Mouse (Mus musculus): ENCODE data around the gene Gm11549. TPM values are rescaled to one million over a fixed set of nuclear protein-coding genes. Genes with fewer than 3 reads are reported as not detected.

The Gm11549 gene
- polyA plus RNA-seq, 1 experiment = 0.04 TPM

DNA sequence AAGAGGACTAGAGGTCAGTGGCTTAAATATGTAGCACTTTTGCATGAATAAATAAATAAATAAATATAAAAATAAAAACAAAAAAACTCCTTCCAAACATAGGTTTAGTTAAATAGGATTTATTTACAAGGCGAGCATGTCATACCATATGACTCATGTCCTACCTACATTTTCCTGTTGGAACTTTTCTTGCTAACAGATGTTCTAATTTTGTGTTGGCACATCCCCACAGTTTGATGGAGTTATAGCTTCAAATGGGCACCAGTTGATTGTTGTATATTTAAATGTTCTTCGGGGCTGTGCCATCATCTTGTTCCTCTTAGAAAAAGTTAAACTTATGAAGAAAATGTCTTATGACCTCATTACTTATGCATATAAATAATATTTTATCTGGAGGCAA lies 19.8 kb upstream of the Gm11549 start:
- 85% methylated on average over 2 of the region's 2 CpGs for WGBS
- no peak overlapping the region for H3K4me3 ChIP-seq (replicated peaks; ENCODE audit: extremely low read depth, low read depth, low read length)
- DNase-seq = no peak
- no peak for TF ChIP-seq POLR2A (IDR thresholded peaks at IDR 0.05; ENCODE audit: borderline replicate concordance, extremely low read depth, low read depth, low read length)
- no peak for TF ChIP-seq CTCF (IDR thresholded peaks at IDR 0.05; ENCODE audit: insufficient read depth, low read length)
- no peaks in the 10 kb centered on the region for H3K4me1 ChIP-seq (ENCODE audit: control insufficient read depth, insufficient read depth, low read length)

DNA sequence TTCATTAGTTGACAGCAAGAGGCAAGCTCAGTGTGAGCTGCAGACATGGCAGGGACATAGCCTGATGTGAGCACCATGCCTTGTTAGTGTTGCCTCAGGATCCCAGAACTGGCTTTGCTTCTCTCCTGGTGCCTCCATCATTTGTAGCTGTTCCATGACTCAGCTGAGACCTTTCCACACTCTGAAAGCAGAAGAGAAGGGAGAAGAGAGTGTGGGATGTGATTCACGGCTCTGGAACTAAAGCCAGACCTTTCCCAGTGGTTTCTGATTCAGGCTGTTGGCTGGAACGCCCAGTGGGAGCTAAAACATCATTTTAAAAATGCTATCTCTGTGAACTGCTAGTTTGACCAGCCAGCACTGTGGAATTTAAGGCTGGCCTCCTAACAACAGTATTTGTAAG lies 19.1 kb upstream of the Gm11549 start:
- WGBS = 47% methylated on average over 2 of the region's 2 CpGs

GRCm38 (mm10) chr3:36537701-36538470 lies 16.3 kb upstream of the Gm11549 start:
- WGBS = 64% methylated on average over 4 of the region's 4 CpGs
- Histone ChIP-seq H3K4me3 (replicated peaks; ENCODE audit: extremely low read depth, low read depth, low read length) (no peak overlapping the region), H3K4me1 (ENCODE audit: control insufficient read depth, insufficient read depth, low read length) (peaks cover 6% of the 10 kb centered on the region)
- TF ChIP-seq POLR2A (IDR thresholded peaks at IDR 0.05; ENCODE audit: borderline replicate concordance, extremely low read depth, low read depth, low read length) = no peak
- TF ChIP-seq CTCF (IDR thresholded peaks at IDR 0.05; ENCODE audit: insufficient read depth, low read length) = no peak
- no peak for DNase-seq

More for the DNA sequence above, 19.1 kb upstream of the Gm11549 start:
- Histone ChIP-seq H3K4me1 (ENCODE audit: control insufficient read depth, insufficient read depth, low read length) (no peaks in the 10 kb centered on the region), H3K4me3 (replicated peaks; ENCODE audit: extremely low read depth, low read depth, low read length) (no peak overlapping the region)
- TF ChIP-seq CTCF (IDR thresholded peaks at IDR 0.05; ENCODE audit: insufficient read depth, low read length) (no peak), POLR2A (IDR thresholded peaks at IDR 0.05; ENCODE audit: borderline replicate concordance, extremely low read depth, low read depth, low read length) (no peak)
- DNase-seq = no peak

DNA sequence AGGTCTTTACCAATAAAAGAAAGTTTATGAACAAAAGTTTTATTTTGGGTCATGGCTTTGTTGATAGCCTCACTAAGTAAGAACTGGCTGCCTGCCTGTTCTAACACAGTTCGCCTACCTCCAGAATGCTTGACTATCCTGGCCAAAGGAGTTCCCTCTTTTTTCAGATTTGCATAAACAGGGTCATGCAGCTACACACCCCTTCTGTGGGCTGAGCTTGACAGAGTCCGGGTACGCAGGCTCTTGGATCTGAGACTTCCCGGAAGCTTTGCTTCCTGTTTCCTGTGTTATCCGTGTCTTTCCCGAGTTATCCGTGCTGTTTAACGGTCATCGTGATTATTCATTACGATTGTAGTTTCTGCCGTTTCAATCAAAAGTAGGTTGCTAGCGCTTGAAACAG lies 14.4 kb upstream of the Gm11549 start:
- H3K4me1 ChIP-seq (ENCODE audit: control insufficient read depth, insufficient read depth, low read length) = peaks cover 10% of the 10 kb centered on the region
- TF ChIP-seq CTCF (IDR thresholded peaks at IDR 0.05; ENCODE audit: insufficient read depth, low read length) (no peak), POLR2A (IDR thresholded peaks at IDR 0.05; ENCODE audit: borderline replicate concordance, extremely low read depth, low read depth, low read length) (no peak)
- 57% methylated on average over 12 of the region's 12 CpGs for WGBS
- no peak for DNase-seq
- H3K4me3 ChIP-seq (replicated peaks; ENCODE audit: extremely low read depth, low read depth, low read length) = no peak overlapping the region

DNA sequence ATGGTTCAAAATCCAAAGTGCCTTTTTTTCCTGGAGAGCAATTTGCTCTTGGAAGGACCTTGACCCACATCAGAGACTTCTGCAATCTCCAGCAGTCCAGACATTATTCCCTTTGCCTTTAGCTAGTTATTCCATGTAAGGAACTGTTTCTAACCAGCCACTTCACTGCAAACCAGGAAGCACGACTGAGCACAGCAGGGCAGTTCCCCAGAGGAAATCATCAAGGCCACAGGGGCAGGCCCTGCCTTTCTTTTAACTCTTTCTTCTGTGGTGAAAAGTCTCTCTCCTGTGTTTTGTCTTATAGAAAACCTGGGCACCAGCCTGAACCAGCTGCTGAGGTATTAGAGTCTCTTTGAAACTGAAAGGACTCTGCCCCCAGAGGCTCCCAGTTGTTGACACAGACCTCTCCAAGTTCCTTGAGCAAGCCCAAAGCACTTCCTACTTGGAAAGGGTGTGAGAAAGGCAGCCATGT lies 11.6 kb upstream of the Gm11549 start:
- no peak for DNase-seq
- 3% methylated on average over 1 of the region's 1 CpGs for whole genome bisulfite sequencing
- TF ChIP-seq CTCF (IDR thresholded peaks at IDR 0.05; ENCODE audit: insufficient read depth, low read length) (no peak), POLR2A (IDR thresholded peaks at IDR 0.05; ENCODE audit: borderline replicate concordance, extremely low read depth, low read depth, low read length) (no peak)
- Histone ChIP-seq H3K4me1 (ENCODE audit: control insufficient read depth, insufficient read depth, low read length) (peaks cover 10% of the 10 kb centered on the region), H3K4me3 (replicated peaks; ENCODE audit: extremely low read depth, low read depth, low read length) (no peak overlapping the region)

GRCm38 (mm10) chr3:36532738-36533137 lies 11.1 kb upstream of the Gm11549 start:
- Histone ChIP-seq H3K4me3 (replicated peaks; ENCODE audit: extremely low read depth, low read depth, low read length) (no peak overlapping the region), H3K4me1 (ENCODE audit: control insufficient read depth, insufficient read depth, low read length) (peaks cover 10% of the 10 kb centered on the region)
- 26% methylated on average over 7 of the region's 7 CpGs for WGBS
- TF ChIP-seq CTCF (IDR thresholded peaks at IDR 0.05; ENCODE audit: insufficient read depth, low read length) (no peak), POLR2A (IDR thresholded peaks at IDR 0.05; ENCODE audit: borderline replicate concordance, extremely low read depth, low read depth, low read length) (no peak)
- no peak for DNase-seq

- no peak for TF ChIP-seq POLR2A (IDR thresholded peaks at IDR 0.05; ENCODE audit: borderline replicate concordance, extremely low read depth, low read depth, low read length)
- no peak for TF ChIP-seq CTCF (IDR thresholded peaks at IDR 0.05; ENCODE audit: insufficient read depth, low read length)
- peak; percentile 12 for DNase-seq
- WGBS = 2% methylated on average over 18 of the region's 18 CpGs
- Histone ChIP-seq H3K4me1 (ENCODE audit: control insufficient read depth, insufficient read depth, low read length) (peaks cover 10% of the 10 kb centered on the region), H3K4me3 (replicated peaks; ENCODE audit: extremely low read depth, low read depth, low read length) (peak overlapping the region; percentile 56)
Observed at GRCm38 (mm10) chr3:36531979-36532542, 10.4 kb upstream of the Gm11549 start.

DNA sequence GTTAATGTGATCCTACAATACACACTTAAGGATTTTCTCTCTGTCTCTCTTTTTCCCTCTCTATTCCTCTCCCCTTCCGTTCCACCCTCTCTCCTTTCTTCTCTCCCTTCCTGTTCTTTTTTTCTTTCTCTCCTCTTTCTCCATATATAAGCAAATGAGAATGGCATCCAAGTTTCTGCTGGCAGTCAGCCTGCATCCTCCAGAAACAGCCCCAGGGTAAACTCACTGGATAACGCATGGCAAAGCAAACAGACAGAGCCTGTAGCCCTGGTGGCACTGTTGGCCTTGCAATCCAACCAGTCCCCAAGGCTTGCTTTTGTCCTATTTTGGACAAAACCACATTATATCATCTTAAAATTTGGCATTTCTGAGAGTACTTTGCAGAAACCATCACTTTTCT lies 9.6 kb upstream of the Gm11549 start:
- WGBS = 23% methylated on average over 2 of the region's 2 CpGs
- no peak for DNase-seq
- TF ChIP-seq POLR2A (IDR thresholded peaks at IDR 0.05; ENCODE audit: borderline replicate concordance, extremely low read depth, low read depth, low read length) = no peak
- no peak for TF ChIP-seq CTCF (IDR thresholded peaks at IDR 0.05; ENCODE audit: insufficient read depth, low read length)
- no peak overlapping the region for H3K4me3 ChIP-seq (replicated peaks; ENCODE audit: extremely low read depth, low read depth, low read length)
- peaks cover 10% of the 10 kb centered on the region for H3K4me1 ChIP-seq (ENCODE audit: control insufficient read depth, insufficient read depth, low read length)

- Histone ChIP-seq H3K4me1 (ENCODE audit: control insufficient read depth, insufficient read depth, low read length) (peaks cover 10% of the 10 kb centered on the region), H3K4me3 (replicated peaks; ENCODE audit: extremely low read depth, low read depth, low read length) (no peak overlapping the region)
- DNase-seq = no peak
- WGBS = 71% methylated on average over 5 of the region's 5 CpGs
- TF ChIP-seq POLR2A (IDR thresholded peaks at IDR 0.05; ENCODE audit: borderline replicate concordance, extremely low read depth, low read depth, low read length) (no peak), CTCF (IDR thresholded peaks at IDR 0.05; ENCODE audit: insufficient read depth, low read length) (no peak)
Observed at GRCm38 (mm10) chr3:36530781-36531180, 9.2 kb upstream of the Gm11549 start.

DNA sequence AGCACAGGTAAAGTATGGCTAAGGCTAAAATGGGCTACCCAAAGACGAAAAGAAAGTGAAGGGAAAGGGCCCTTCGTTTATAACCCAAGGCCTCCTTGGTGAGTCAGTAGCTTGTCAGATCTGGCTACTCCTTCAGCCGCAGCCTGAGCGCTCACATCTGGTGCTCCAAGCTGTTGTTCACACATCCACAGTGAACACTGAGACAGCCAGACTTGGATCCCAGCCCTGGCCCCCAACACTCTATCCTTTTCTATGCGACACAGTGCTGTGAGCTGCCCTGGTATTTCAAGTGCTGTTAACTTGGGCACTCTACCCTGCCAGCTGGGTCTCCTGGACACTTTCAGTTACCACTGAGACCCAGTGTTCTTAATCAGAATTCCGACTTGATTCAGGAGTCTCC lies 8.7 kb upstream of the Gm11549 start:
- 60% methylated on average over 6 of the region's 6 CpGs for WGBS
- peak; percentile 19 for DNase-seq
- TF ChIP-seq POLR2A (IDR thresholded peaks at IDR 0.05; ENCODE audit: borderline replicate concordance, extremely low read depth, low read depth, low read length) (no peak), CTCF (IDR thresholded peaks at IDR 0.05; ENCODE audit: insufficient read depth, low read length) (no peak)
- Histone ChIP-seq H3K4me3 (replicated peaks; ENCODE audit: extremely low read depth, low read depth, low read length) (no peak overlapping the region), H3K4me1 (ENCODE audit: control insufficient read depth, insufficient read depth, low read length) (peaks cover 10% of the 10 kb centered on the region)
